Mouse (Mus musculus) adrenal gland, adult 18-20 months (tissue): ENCODE results near the gene Dock8. TPM values are rescaled to one million over a fixed set of nuclear protein-coding genes. Genes with fewer than 3 reads are reported as not detected.
"Not testable (repeated sequence)": the region's sequence is repeated elsewhere in the genome, so short reads cannot be mapped to it uniquely, and the experiment has no call there.

ENCODE experiments used
- DNase-seq, 2 experiments: peaks; one replicate each; pipeline ENCODE4 v3.0.0; 2021 to 2022; ENCODE audit warnings: low spot score in 2 of 2
- total RNA-seq, 2 experiments: library from RNA; stranded (reverse); gene quantifications; 1 replicate in 1 of 2; 2 replicates in 1 of 2; pipeline ENCODE4 v1.2.3; 2021

Dock8 gene
- total RNA-seq, 2 experiments from 2014 or later: 23.1 to 23.5 TPM

DNA sequence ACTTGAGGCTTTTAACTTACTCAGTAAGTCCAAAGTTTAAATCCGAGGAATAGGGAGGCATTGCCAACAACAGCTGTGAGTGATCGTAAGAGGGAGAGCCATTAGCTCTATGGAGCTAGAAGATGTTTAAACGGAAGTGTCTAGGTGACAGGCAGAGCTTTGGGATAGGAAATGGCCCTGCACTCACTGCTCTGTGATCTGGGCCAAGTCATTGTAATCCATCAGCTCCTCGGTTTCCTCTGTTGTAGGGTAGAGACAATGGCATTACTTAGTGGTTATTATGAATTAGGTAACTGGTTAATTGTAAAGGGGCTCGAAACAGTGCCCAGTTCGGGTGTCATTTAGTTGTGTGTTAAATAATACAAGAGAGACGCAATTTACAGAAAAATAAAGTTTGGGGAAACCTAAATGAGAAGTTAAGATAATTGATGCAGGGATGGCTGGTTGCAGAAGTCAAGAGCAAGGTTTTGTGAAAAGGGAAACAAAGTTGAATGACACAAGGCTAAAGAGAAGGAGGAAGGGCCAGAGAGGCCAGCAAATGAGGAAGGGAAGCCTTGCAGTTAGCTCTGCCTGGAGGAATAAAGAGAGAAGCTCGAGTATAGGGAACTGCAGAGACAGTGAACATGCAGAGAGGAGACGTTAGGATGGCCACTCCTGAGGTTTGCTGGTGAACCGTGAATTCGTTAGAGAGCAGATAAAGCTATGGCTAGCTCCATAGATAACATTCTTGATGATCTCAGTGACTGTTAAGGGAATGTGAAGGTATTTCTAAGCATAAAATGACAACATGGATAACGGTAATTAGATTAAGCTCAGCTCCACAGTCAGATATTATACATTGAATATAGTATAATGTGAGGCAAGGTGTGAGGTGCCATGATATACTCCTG is 2.3 kb upstream of the Dock8 start:
- no peak for DNase-seq

DNA sequence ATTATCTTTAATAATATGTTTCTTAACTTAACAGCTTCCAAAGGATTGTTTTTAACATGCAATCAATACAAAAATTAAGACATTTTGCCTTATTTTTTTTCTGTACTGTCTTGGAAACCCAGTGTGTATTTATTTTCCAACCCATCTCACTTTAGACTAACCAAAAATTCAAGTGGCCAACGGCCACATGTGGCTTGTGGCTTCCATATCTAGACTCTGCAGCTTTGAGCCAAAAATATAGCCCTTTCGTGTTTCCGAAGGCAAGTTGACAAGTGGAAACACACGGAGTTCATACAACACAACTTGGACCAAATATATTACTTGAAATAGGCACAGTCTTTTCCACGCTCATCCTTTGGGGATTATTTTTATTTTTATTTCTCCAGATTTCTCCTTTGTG is 773 bp upstream of the Dock8 start:
- no peak for DNase-seq

GRCm38 (mm10) chr19:25000153-25000552 is 819 bp downstream of the Dock8 start:
- no peak for DNase-seq

GRCm38 (mm10) chr19:25002032-25002431 is 2.7 kb downstream of the Dock8 start:
- DNase-seq: no peak

GRCm38 (mm10) chr19:25002828-25003227 is 3.5 kb downstream of the Dock8 start:
- no peak for DNase-seq

DNA sequence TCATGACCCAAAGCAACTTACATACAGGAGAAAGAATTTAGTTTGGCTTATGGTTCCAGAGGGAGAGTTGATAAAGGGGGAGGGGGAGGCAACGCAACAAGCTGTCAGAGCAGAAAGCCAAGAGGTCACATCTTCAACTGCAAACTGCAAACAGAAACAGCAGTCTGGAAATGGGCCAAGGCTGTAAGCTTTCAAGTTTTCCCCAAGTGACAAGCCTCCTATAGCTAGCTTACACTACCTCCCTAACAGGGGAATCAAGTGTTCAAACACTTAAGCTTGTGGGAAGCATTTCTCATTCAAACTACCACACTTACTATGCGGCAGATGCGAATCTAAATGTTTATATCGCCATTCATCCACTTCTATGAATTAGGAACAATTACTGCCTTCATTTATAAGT is 4.5 kb downstream of the Dock8 start:
- no peak for DNase-seq

DNA sequence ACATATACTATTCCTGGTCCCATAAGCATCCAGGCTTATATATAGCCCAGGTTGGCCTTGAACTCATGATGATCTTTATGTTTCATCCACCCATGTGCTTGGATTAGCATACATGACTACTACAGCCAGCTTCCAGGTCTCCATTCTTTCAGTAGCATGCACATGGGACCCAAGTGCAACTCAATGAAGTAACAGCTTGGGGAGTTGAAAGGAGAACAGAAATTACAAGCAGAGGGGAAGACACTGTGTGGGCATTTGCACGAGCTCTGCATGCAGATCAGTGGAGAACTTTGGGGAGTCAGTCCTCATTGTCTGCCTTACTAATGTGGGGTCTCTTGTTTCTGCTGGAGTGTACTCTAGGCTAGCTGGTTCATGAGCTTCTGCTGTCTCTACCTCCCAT is 7.4 kb downstream of the Dock8 start:
- DNase-seq: no peak

- DNase-seq: no peak
These were observed 9.2 kb downstream of the Dock8 start for GRCm38 (mm10) chr19:25008509-25008908.

GRCm38 (mm10) chr19:25022766-25023165 is 23.4 kb downstream of the Dock8 start:
- DNase-seq: no peak

GRCm38 (mm10) chr19:25031765-25032164 is 32.4 kb downstream of the Dock8 start:
- DNase-seq: no peak

GRCm38 (mm10) chr19:25033008-25033407 is 33.7 kb downstream of the Dock8 start:
- DNase-seq: not testable (repeated sequence)

GRCm38 (mm10) chr19:25035825-25036224 is 36.5 kb downstream of the Dock8 start:
- DNase-seq: no peak

DNA sequence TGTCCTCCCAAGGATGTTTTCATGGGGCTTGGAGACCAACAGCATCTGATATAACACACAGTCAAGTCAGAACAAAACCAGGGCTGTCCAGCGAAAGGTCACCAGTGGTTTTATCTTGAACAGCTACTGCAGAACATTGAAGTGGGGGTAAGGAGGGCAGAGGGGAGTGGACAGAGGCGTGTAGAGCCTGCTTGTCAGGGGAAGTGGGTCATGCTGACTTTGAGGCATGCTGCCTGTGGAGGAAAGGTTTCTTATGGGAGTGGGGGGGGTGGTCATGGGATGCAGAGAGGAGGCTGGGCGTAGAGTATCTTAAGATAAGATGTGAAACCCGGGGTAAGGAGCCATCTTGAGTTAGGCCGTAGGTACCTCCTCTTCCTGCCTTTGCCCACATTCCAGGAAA is 37.5 kb downstream of the Dock8 start:
- DNase-seq: no peak

- DNase-seq: no peak
These were observed 37.9 kb downstream of the Dock8 start for GRCm38 (mm10) chr19:25037249-25037648.

- DNase-seq: no peak
These were observed 39.0 kb downstream of the Dock8 start for GRCm38 (mm10) chr19:25038293-25038692.

DNA sequence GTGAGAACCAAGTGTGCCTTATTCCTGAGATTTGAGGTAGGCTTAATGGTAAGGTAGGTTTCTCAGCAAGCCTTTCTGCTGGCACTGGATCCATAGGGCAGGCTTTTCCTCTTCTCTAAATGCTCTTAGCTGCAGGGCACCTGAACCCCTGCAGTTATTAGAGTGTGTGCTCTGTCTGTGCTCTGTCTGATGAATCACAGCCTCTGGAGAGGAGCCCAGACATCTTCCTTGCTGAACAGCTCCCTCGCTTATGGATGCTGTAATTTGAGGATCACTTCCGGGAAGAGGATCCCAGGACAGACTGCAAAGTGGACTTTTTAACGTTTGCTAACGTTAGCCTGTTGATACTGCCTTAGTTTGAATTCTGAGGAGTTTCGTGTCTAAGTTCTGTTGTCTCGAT is 41.9 kb downstream of the Dock8 start:
- no peak for DNase-seq

GRCm38 (mm10) chr19:25042973-25043372 is 43.6 kb downstream of the Dock8 start:
- DNase-seq: no peak

- no peak for DNase-seq
These were observed 44.7 kb downstream of the Dock8 start for GRCm38 (mm10) chr19:25044057-25044456.

DNA sequence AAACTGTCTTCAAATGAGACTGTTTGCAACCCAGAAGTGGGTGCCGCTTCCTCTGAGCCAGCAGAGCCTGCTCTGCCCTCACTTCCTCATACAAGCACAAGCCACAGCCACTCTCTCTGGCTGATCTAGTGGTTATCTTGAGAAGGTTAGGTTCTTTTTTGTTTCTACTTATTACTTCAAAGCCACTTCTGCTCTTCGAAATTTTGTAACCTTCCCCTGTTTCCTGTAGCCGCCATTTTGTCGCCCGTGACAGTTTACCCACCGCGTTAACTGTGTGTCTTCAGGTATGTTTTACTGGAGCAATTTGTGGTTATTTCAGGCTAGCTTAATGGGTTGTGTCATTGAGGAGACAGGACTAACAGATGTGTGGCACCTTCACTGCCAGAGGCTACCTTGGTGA is 53.0 kb downstream of the Dock8 start:
- DNase-seq: no peak

DNA sequence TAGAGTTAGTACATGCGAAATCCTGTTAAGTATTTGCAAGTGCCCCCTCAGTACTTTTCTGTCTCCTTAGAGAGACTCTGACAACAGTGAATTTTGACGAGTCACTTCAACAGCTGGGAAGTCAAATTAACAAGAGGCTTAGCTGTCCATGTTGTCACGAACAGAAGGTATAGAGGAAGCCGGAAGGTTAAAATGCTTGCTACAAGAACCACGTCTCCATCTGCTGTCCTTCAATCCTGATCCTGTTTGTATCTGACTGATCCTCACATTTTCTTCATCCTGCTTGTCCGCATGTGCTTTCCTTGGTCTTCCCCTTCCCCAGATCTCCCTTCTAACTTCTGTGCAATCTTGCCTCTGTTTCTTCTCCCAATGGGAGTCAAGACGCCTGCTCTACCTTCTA is 53.8 kb downstream of the Dock8 start:
- no peak for DNase-seq

DNA sequence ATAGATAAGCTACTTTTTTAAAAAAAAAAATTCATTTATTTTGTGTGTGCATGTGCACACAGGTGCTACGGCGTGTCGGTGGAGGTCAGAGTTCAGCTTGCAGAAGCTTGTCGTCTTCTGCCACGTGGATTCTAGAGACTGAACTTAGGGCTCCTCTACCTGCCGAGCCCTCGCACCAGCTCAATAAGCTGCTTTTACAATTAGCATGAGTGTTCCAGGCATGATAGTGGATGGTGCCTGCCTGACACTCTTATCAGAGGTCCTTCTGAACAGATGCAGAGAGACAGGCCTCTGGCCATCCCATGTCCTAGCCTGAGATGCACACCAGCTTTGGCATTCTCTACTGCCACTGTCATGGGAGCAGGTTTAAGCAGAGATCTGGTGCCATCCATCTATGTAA is 55.7 kb downstream of the Dock8 start:
- no peak for DNase-seq

- DNase-seq: no peak
These were observed 56.2 kb downstream of the Dock8 start for GRCm38 (mm10) chr19:25055559-25055958.

- no peak for DNase-seq
These were observed 56.9 kb downstream of the Dock8 start for GRCm38 (mm10) chr19:25056224-25056623.
